Mouse (Mus musculus) myocyte (in vitro differentiated cells): ENCODE measurements around the gene Dus1l. TPM values are rescaled to one million over a fixed set of nuclear protein-coding genes. Genes with fewer than 3 reads are reported as not detected.

ENCODE experiments used
- H3K27me3 ChIP-seq: one replicate; pipeline ENCODE4 v1.6.1; 2011; ENCODE audit not compliant: control insufficient read depth, insufficient read depth, insufficient read length
- H3K36me3 ChIP-seq: one replicate; pipeline ENCODE4 v1.6.1; 2011; ENCODE audit not compliant: control insufficient read depth, insufficient read depth
- H3K4me2 ChIP-seq: one replicate; pipeline ENCODE4 v1.6.1; 2011; ENCODE audit warnings: low read depth, control low read depth
- H3K4me3 ChIP-seq: one replicate; pipeline ENCODE4 v1.5.1; 2011; ENCODE audit warnings: mild to moderate bottlenecking, control low read depth, moderate library complexity
- H3K79me2 ChIP-seq: one replicate; pipeline ENCODE4 v1.6.1; 2011; ENCODE audit not compliant: control insufficient read depth, insufficient read depth
- H3ac ChIP-seq: one replicate; pipeline ENCODE4 v1.6.1; 2011; ENCODE audit not compliant: control insufficient read depth, insufficient read length
- CEBPB ChIP-seq: IDR thresholded peaks from 2 replicates; pipeline ENCODE4 v1.6.1; 2011; ENCODE audit warnings: mild to moderate bottlenecking, moderate library complexity; ENCODE audit not compliant: poor library complexity, insufficient read depth, severe bottlenecking
- E2F4 ChIP-seq: IDR thresholded peaks from one replicate; pipeline ENCODE4 v1.6.1; 2011; ENCODE audit warnings: mild to moderate bottlenecking, control low read depth, moderate library complexity; ENCODE audit not compliant: insufficient read depth
- MAX ChIP-seq: IDR thresholded peaks from one replicate; pipeline ENCODE4 v1.6.1; 2011; ENCODE audit warnings: low read depth, mild to moderate bottlenecking, control low read depth
- MYOD1 ChIP-seq, 3 experiments: IDR thresholded peaks; one replicate each; pipeline ENCODE4 v1.6.1; 2011; ENCODE audit warnings: control low read depth in 2 of 3, low read depth in 2 of 3, mild to moderate bottlenecking in 2 of 3, moderate library complexity in 1 of 3; ENCODE audit not compliant: insufficient read length in 2 of 3, control insufficient read depth in 1 of 3
- MYOG ChIP-seq, 3 experiments: IDR thresholded peaks; one replicate each; pipeline ENCODE4 v1.6.1; 2011; ENCODE audit warnings: control low read depth in 2 of 3, low read depth in 2 of 3, mild to moderate bottlenecking in 2 of 3; ENCODE audit not compliant: insufficient read length in 2 of 3, control insufficient read depth in 1 of 3, insufficient read depth in 1 of 3
- POLR2A ChIP-seq: IDR thresholded peaks from one replicate; pipeline ENCODE4 v1.6.1; 2011; ENCODE audit warnings: low read depth, mild to moderate bottlenecking, control low read depth, moderate library complexity; ENCODE audit not compliant: insufficient read length
- POLR2AphosphoS2 ChIP-seq: IDR thresholded peaks from one replicate; pipeline ENCODE4 v1.6.1; 2011; ENCODE audit warnings: low read depth, control low read depth; ENCODE audit not compliant: insufficient read length
- REST ChIP-seq: IDR thresholded peaks from one replicate; pipeline ENCODE4 v1.6.1; 2011; ENCODE audit warnings: mild to moderate bottlenecking, control low read depth, moderate library complexity; ENCODE audit not compliant: insufficient read depth, insufficient read length
- SRF ChIP-seq: IDR thresholded peaks from one replicate; pipeline ENCODE4 v1.6.1; 2011; ENCODE audit warnings: low read depth; ENCODE audit not compliant: control insufficient read depth, insufficient read length
- TCF12 ChIP-seq: IDR thresholded peaks from one replicate; pipeline ENCODE4 v1.6.1; 2011; ENCODE audit warnings: mild to moderate bottlenecking, control low read depth; ENCODE audit not compliant: poor library complexity, insufficient read depth, severe bottlenecking
- TCF3 ChIP-seq: IDR thresholded peaks from one replicate; pipeline ENCODE4 v1.6.1; 2011; ENCODE audit warnings: low read depth, control low read depth; ENCODE audit not compliant: insufficient read length
- USF1 ChIP-seq: IDR thresholded peaks from one replicate; pipeline ENCODE4 v1.6.1; 2011; ENCODE audit warnings: low read depth, mild to moderate bottlenecking, control low read depth, moderate library complexity
- polyA plus RNA-seq: library from polyadenylated mRNA; unstranded; fragments of >200 nt; fragmentation: generic; extraction: Trizol; gene quantifications from one replicate; pipeline ENCODE4 v1.2.1, GENCODE M21; 2012; ENCODE audit warnings: missing spikeins

Gene Dus1l
- polyA plus RNA-seq, 1 experiment, result 58.3 TPM

- H3K4me3 ChIP-seq, result no peak overlapping the region
- H3K79me2 ChIP-seq, result no peaks in the 10 kb centered on the region
- H3K4me2 ChIP-seq, result peak overlapping the region; percentile 42
- TF ChIP-seq E2F4 (no peak), MYOD1 (IDR thresholded peaks at IDR 0.05; ENCODE audit: control insufficient read depth in 1 of 3, insufficient read length in 2 of 3, low read depth in 2 of 3) (no peak), POLR2AphosphoS2 (no peak), CEBPB (no peak), MYOG (IDR thresholded peaks at IDR 0.05; ENCODE audit: control insufficient read depth in 1 of 3, insufficient read depth in 1 of 3, insufficient read length in 2 of 3, low read depth in 2 of 3) (no peak), TCF3 (no peak), TCF12 (no peak), SRF (no peak), POLR2A (no peak), MAX (no peak), USF1 (no peak), REST (no peak)
- H3K27me3 ChIP-seq, result no peaks in the 10 kb centered on the region
- H3K36me3 ChIP-seq, result no peaks in the 10 kb centered on the region
- no peak overlapping the region for H3ac ChIP-seq
Observed at GRCm38 (mm10) chr11:120761811-120762671, 34.2 kb downstream of the Dus1l start.

GRCm38 (mm10) chr11:120760236-120760635 is 36.0 kb downstream of the Dus1l start:
- TF ChIP-seq TCF12, result no peak
- TF ChIP-seq REST, result no peak
- Histone ChIP-seq H3K27me3 (no peaks in the 10 kb centered on the region), H3K79me2 (no peaks in the 10 kb centered on the region), H3K36me3 (no peaks in the 10 kb centered on the region), H3K4me3 (no peak overlapping the region), H3ac (no peak overlapping the region), H3K4me2 (no peak overlapping the region)

- H3K4me2 ChIP-seq, result peak overlapping the region; percentile 1
- no peak overlapping the region for H3ac ChIP-seq
- H3K36me3 ChIP-seq, result no peaks in the 10 kb centered on the region
- H3K4me3 ChIP-seq, result no peak overlapping the region
- no peaks in the 10 kb centered on the region for H3K79me2 ChIP-seq
- H3K27me3 ChIP-seq, result no peaks in the 10 kb centered on the region
- TF ChIP-seq POLR2AphosphoS2 (no peak), SRF (no peak), E2F4 (no peak), MAX (no peak), USF1 (no peak), TCF12 (no peak), TCF3 (no peak), REST (no peak), MYOG (IDR thresholded peaks at IDR 0.05; ENCODE audit: control insufficient read depth in 1 of 3, insufficient read depth in 1 of 3, insufficient read length in 2 of 3, low read depth in 2 of 3) (no peak), POLR2A (no peak), MYOD1 (IDR thresholded peaks at IDR 0.05; ENCODE audit: control insufficient read depth in 1 of 3, insufficient read length in 2 of 3, low read depth in 2 of 3) (no peak), CEBPB (no peak)
Observed at GRCm38 (mm10) chr11:120751606-120752005, 44.6 kb downstream of the Dus1l start.

- Histone ChIP-seq H3K79me2 (no peaks in the 10 kb centered on the region), H3K36me3 (no peaks in the 10 kb centered on the region), H3K4me3 (no peak overlapping the region), H3K27me3 (peaks cover 4% of the 10 kb centered on the region), H3ac (no peak overlapping the region), H3K4me2 (no peak overlapping the region)
- TF ChIP-seq USF1 (no peak), MAX (no peak), REST (no peak), CEBPB (no peak)
Observed at GRCm38 (mm10) chr11:120749430-120749829, 46.8 kb downstream of the Dus1l start.

GRCm38 (mm10) chr11:120747974-120748373 is 48.2 kb downstream of the Dus1l start:
- no peak overlapping the region for H3ac ChIP-seq
- TF ChIP-seq CEBPB (no peak), MYOG (IDR thresholded peaks at IDR 0.05; ENCODE audit: control insufficient read depth in 1 of 3, insufficient read depth in 1 of 3, insufficient read length in 2 of 3, low read depth in 2 of 3) (no peak), POLR2A (no peak), MAX (no peak), REST (no peak), TCF3 (no peak), USF1 (no peak), E2F4 (no peak), TCF12 (no peak), MYOD1 (IDR thresholded peaks at IDR 0.05; ENCODE audit: control insufficient read depth in 1 of 3, insufficient read length in 2 of 3, low read depth in 2 of 3) (no peak), POLR2AphosphoS2 (no peak), SRF (no peak)
- H3K36me3 ChIP-seq, result no peaks in the 10 kb centered on the region

More at GRCm38 (mm10) chr11:120747974-120748373, 48.2 kb downstream of the Dus1l start:
- Histone ChIP-seq H3K27me3 (peaks cover 13% of the 10 kb centered on the region), H3K4me2 (no peak overlapping the region), H3K4me3 (no peak overlapping the region), H3K79me2 (no peaks in the 10 kb centered on the region)
